Mouse (Mus musculus) embryonic facial prominence, embryonic 14.5 days (tissue): ENCODE measurements around the gene Sox15. TPM values are rescaled to one million over a fixed set of nuclear protein-coding genes. Genes with fewer than 3 reads are reported as not detected.

Experiments used
- ATAC-seq: fragments of 200-750 bp; cut with Nextera tagmentation; 2 replicates; pipeline ENCODE4 v1.8.0; 2017; ENCODE audit warnings: low read depth, moderate number of reproducible peaks, moderate TSS enrichment
- DNase-seq: peaks from one replicate; pipeline ENCODE4 v3.0.0-alpha.2; 2015; ENCODE audit warnings: low spot score
- H3K27ac ChIP-seq: fragments of 300-500 bp; sonication (generic); replicated peaks from 2 replicates; pipeline ENCODE4 v1.5.1; 2014; ENCODE audit warnings: low read depth, mild to moderate bottlenecking, low read length, moderate library complexity
- H3K27me3 ChIP-seq: fragments of 300-500 bp; sonication (generic); replicated peaks from 2 replicates; pipeline ENCODE4 v1.6.1; 2014; ENCODE audit warnings: low read length; ENCODE audit not compliant: control insufficient read depth, insufficient read depth
- H3K36me3 ChIP-seq: fragments of 300-500 bp; sonication (generic); 2 replicates; pipeline ENCODE4 v1.6.1; 2014; ENCODE audit warnings: low read length, mixed read lengths; ENCODE audit not compliant: control insufficient read depth, insufficient read depth
- H3K4me1 ChIP-seq: fragments of 300-500 bp; sonication (generic); 2 replicates; pipeline ENCODE4 v1.6.1; 2014; ENCODE audit warnings: antibody characterized with exemption, low read length; ENCODE audit not compliant: control insufficient read depth, insufficient read depth
- H3K4me2 ChIP-seq: fragments of 300-500 bp; sonication (generic); 2 replicates; pipeline ENCODE4 v1.6.1; 2014; ENCODE audit warnings: low read depth, mild to moderate bottlenecking, low read length, moderate library complexity, mixed read lengths
- H3K4me3 ChIP-seq: fragments of 300-500 bp; sonication (generic); 2 replicates; pipeline ENCODE4 v1.5.1; 2014; ENCODE audit warnings: low read depth, mild to moderate bottlenecking, low read length
- H3K9ac ChIP-seq: fragments of 300-500 bp; sonication (generic); 2 replicates; pipeline ENCODE4 v1.6.1; 2014; ENCODE audit warnings: low read depth, mild to moderate bottlenecking, low read length, moderate library complexity, mixed read lengths
- H3K9me3 ChIP-seq: fragments of 300-500 bp; sonication (generic); 2 replicates; pipeline ENCODE4 v1.6.1; 2016; ENCODE audit warnings: low read length; ENCODE audit not compliant: control insufficient read depth
- WGBS: fragments of 180-500 bp; shearing (Covaris S2); extraction: QIAGEN DNeasy Blood & Tissue Kit; methylation state at CpG from one replicate; pipeline ENCODE4 v1.1.7; 2014; 5-methylcytosine and 5-hydroxymethylcytosine counted together
- polyA plus RNA-seq: library from polyadenylated mRNA; unstranded; fragments of >200 nt; fragmentation: Nextera tagmentation; extraction: Ambion mirVana; gene quantifications from 2 replicates; pipeline ENCODE4 v1.2.1, GENCODE M21; 2014

The Sox15 gene
- polyA plus RNA-seq, 1 experiment from 2014 or later: 2.9 TPM

- Histone ChIP-seq H3K4me2 (peak overlapping the region; percentile 19; the same call in 1 of the 2 replicates), H3K36me3 (peaks cover 68% of the 10 kb centered on the region), H3K9ac (0 out of 2 replicates have a peak overlapping the region, but pooled peaks have one; percentile 19)
Observed at GRCm38 (mm10) chr11:69656065-69656455, 946 bp downstream of the Sox15 start.

GRCm38 (mm10) chr11:69656617-69657461 is 1.7 kb downstream of the Sox15 start:
- Histone ChIP-seq H3K27ac (peak overlapping the region; percentile 65), H3K27me3 (no peaks in the 10 kb centered on the region), H3K4me1 (no peaks in the 10 kb centered on the region), H3K9ac (peak overlapping the region; percentile 19; the same call in 1 of the 2 replicates), H3K36me3 (peaks cover 61% of the 10 kb centered on the region), H3K4me3 (no peak overlapping the region), H3K9me3 (no peaks in the 10 kb centered on the region), H3K4me2 (peak overlapping the region; percentile 19; the same call in 1 of the 2 replicates)
- ATAC-seq (no peak), DNase-seq (peak; percentile 76)
- 75% methylated on average over 10 of the region's 10 CpGs for WGBS

More at GRCm38 (mm10) chr11:69656065-69656455, 946 bp downstream of the Sox15 start:
- Histone ChIP-seq H3K27ac (no peak overlapping the region), H3K4me1 (no peaks in the 10 kb centered on the region), H3K27me3 (no peaks in the 10 kb centered on the region), H3K4me3 (no peak overlapping the region), H3K9me3 (no peaks in the 10 kb centered on the region)
- WGBS: 47% methylated on average over 5 of the region's 5 CpGs
- ATAC-seq: no peak
- no peak for DNase-seq

GRCm38 (mm10) chr11:69657462-69657881 is 2.4 kb downstream of the Sox15 start:
- peaks cover 54% of the 10 kb centered on the region for H3K36me3 ChIP-seq
- no peak overlapping the region for H3K9ac ChIP-seq
- DNase-seq: no peak
- no peaks in the 10 kb centered on the region for H3K27me3 ChIP-seq
- no peak overlapping the region for H3K27ac ChIP-seq
- H3K4me1 ChIP-seq: no peaks in the 10 kb centered on the region
- WGBS: 80% methylated on average over 15 of the region's 15 CpGs
- H3K9me3 ChIP-seq: no peaks in the 10 kb centered on the region
- no peak overlapping the region for H3K4me3 ChIP-seq
- no peak for ATAC-seq
- no peak overlapping the region for H3K4me2 ChIP-seq

GRCm38 (mm10) chr11:69661221-69661881 is 6.2 kb downstream of the Sox15 start:
- Histone ChIP-seq H3K4me3 (peak overlapping the region; percentile 57), H3K36me3 (peaks cover 62% of the 10 kb centered on the region), H3K4me2 (peak overlapping the region; percentile 56), H3K9me3 (no peaks in the 10 kb centered on the region), H3K9ac (peak overlapping the region; percentile 75), H3K27ac (peak overlapping the region; percentile 93), H3K4me1 (peaks cover 7% of the 10 kb centered on the region), H3K27me3 (no peaks in the 10 kb centered on the region)
- DNase-seq (no peak), ATAC-seq (no peak)
- 84% methylated on average over 3 of the region's 3 CpGs for WGBS

- peak within 1 kb of the TSS; percentile 56 for H3K4me2 ChIP-seq
- DNase-seq: peak; percentile 99
- H3K9me3 ChIP-seq: no peaks in the 10 kb centered on the region
- peak within 1 kb of the TSS; percentile 75 for H3K9ac ChIP-seq
- H3K4me3 ChIP-seq: peak within 1 kb of the TSS; percentile 57
- ATAC-seq: peak; percentile 95
- WGBS: under 1% methylated on average over 48 of the region's 48 CpGs
- H3K4me1 ChIP-seq: peaks cover 7% of the 10 kb centered on the region
- no peaks in the 10 kb centered on the region for H3K27me3 ChIP-seq
- peaks cover 60% of the 10 kb centered on the region for H3K36me3 ChIP-seq
- peak within 1 kb of the TSS; percentile 93 for H3K27ac ChIP-seq
Observed at GRCm38 (mm10) chr11:69662213-69662966, 7.3 kb downstream of the Sox15 start, which contains the start of gene Mpdu1. TSS of gene Mpdu1 (minus strand) at chr11:69662642.

GRCm38 (mm10) chr11:69662967-69663671 is 8.0 kb downstream of the Sox15 start:
- H3K9me3 ChIP-seq: no peaks in the 10 kb centered on the region
- peak overlapping the region; percentile 75 for H3K9ac ChIP-seq
- DNase-seq (no peak), ATAC-seq (no peak)
- peak overlapping the region; percentile 57 for H3K4me3 ChIP-seq
- H3K4me2 ChIP-seq: peak overlapping the region; percentile 56
- H3K36me3 ChIP-seq: peaks cover 60% of the 10 kb centered on the region
- 55% methylated on average over 13 of the region's 13 CpGs for WGBS
- H3K4me1 ChIP-seq: peaks cover 7% of the 10 kb centered on the region
- H3K27ac ChIP-seq: peak overlapping the region; percentile 93
- no peaks in the 10 kb centered on the region for H3K27me3 ChIP-seq

- Histone ChIP-seq H3K9ac (0 out of 2 replicates have a peak overlapping the region, but pooled peaks have one; percentile 6), H3K36me3 (peaks cover 60% of the 10 kb centered on the region), H3K27ac (peak overlapping the region; percentile 93), H3K27me3 (no peaks in the 10 kb centered on the region), H3K4me3 (no peak overlapping the region), H3K4me1 (peaks cover 7% of the 10 kb centered on the region), H3K9me3 (no peaks in the 10 kb centered on the region), H3K4me2 (no peak overlapping the region)
- WGBS: 87% methylated on average over 6 of the region's 6 CpGs
- ATAC-seq: no peak
- no peak for DNase-seq
Observed at GRCm38 (mm10) chr11:69663795-69664194, 8.7 kb downstream of the Sox15 start.
